Mouse (Mus musculus) ovary, postnatal 10 days (tissue): ENCODE data around the gene Msi1.
A peak's percentile ranks its signal among the peaks of the same experiment; 100 is the strongest.

Experiments used
- DNase-seq: peaks from one replicate; pipeline ENCODE4 v3.0.0; 2022; ENCODE audit warnings: low spot score

Msi1 gene

GRCm38 (mm10) chr5:115429359-115430186 lies at the start of gene Msi1:
TSS of gene Msi1 (plus strand) at chr5:115429599.
- peak; percentile 33 for DNase-seq

GRCm38 (mm10) chr5:115391935-115392334 lies 37.5 kb upstream of the Msi1 start:
- no peak for DNase-seq

- DNase-seq, result no peak
Measured at GRCm38 (mm10) chr5:115392969-115393368, 36.4 kb upstream of the Msi1 start.

GRCm38 (mm10) chr5:115394223-115394622 lies 35.2 kb upstream of the Msi1 start:
- DNase-seq, result no peak

- DNase-seq, result no peak
Measured at GRCm38 (mm10) chr5:115394836-115395235, 34.6 kb upstream of the Msi1 start.

- DNase-seq, result no peak
Measured at GRCm38 (mm10) chr5:115396654-115397053, 32.7 kb upstream of the Msi1 start.

GRCm38 (mm10) chr5:115397839-115398780 lies 31.3 kb upstream of the Msi1 start:
- no peak for DNase-seq

GRCm38 (mm10) chr5:115402063-115402462 lies 27.3 kb upstream of the Msi1 start:
- DNase-seq, result no peak

- no peak for DNase-seq
Measured at GRCm38 (mm10) chr5:115403436-115404140, 25.8 kb upstream of the Msi1 start.

- no peak for DNase-seq
Measured at GRCm38 (mm10) chr5:115404241-115404794, 25.1 kb upstream of the Msi1 start.

GRCm38 (mm10) chr5:115405205-115405604 lies 24.2 kb upstream of the Msi1 start:
- no peak for DNase-seq

GRCm38 (mm10) chr5:115408110-115408509 lies 21.3 kb upstream of the Msi1 start:
- no peak for DNase-seq

- no peak for DNase-seq
Measured at GRCm38 (mm10) chr5:115415111-115416085, 14.0 kb upstream of the Msi1 start.

GRCm38 (mm10) chr5:115428831-115429358 lies 504 bp upstream of the Msi1 start:
- no peak for DNase-seq

- DNase-seq, result no peak
Measured at GRCm38 (mm10) chr5:115430187-115430960, 975 bp downstream of the Msi1 start.

GRCm38 (mm10) chr5:115431061-115431897 lies 1.9 kb downstream of the Msi1 start:
- no peak for DNase-seq

- no peak for DNase-seq
Measured at GRCm38 (mm10) chr5:115431898-115432259, 2.5 kb downstream of the Msi1 start.

GRCm38 (mm10) chr5:115432395-115432794 lies 3.0 kb downstream of the Msi1 start:
- no peak for DNase-seq

- no peak for DNase-seq
Measured at GRCm38 (mm10) chr5:115433191-115433590, 3.8 kb downstream of the Msi1 start.
